Mouse (Mus musculus) liver, embryonic 16.5 days (tissue): ENCODE data around the gene Arhgef18. TPM values are rescaled to one million over a fixed set of nuclear protein-coding genes. Genes with fewer than 3 reads are reported as not detected.
A peak's percentile ranks its signal among the peaks of the same experiment; 100 is the strongest.

Source experiments
- ATAC-seq: fragments of 200-750 bp; cut with Nextera tagmentation; 2 replicates; pipeline ENCODE4 v1.8.0; 2017; ENCODE audit warnings: low read depth, mild to moderate bottlenecking, moderate number of reproducible peaks, moderate library complexity
- H3K27ac ChIP-seq: fragments of 300-500 bp; sonication (generic); 2 replicates; pipeline ENCODE4 v1.5.1; 2014; ENCODE audit warnings: mild to moderate bottlenecking, low read length
- H3K27me3 ChIP-seq: fragments of 300-500 bp; sonication (generic); 2 replicates; pipeline ENCODE4 v1.6.1; 2014; ENCODE audit warnings: low read depth, low read length, mixed read lengths; ENCODE audit not compliant: control insufficient read depth, insufficient read depth
- H3K36me3 ChIP-seq: fragments of 300-500 bp; sonication (generic); 2 replicates; pipeline ENCODE4 v1.6.1; 2014; ENCODE audit warnings: mild to moderate bottlenecking; ENCODE audit not compliant: control insufficient read depth, insufficient read depth
- H3K4me1 ChIP-seq: fragments of 300-500 bp; sonication (generic); 2 replicates; pipeline ENCODE4 v1.6.1; 2014; ENCODE audit warnings: low read depth, low read length, mixed read lengths; ENCODE audit not compliant: control insufficient read depth
- H3K4me2 ChIP-seq: fragments of 300-500 bp; sonication (generic); 2 replicates; pipeline ENCODE4 v1.6.1; 2014; ENCODE audit warnings: low read depth, low read length, mixed read lengths
- H3K4me3 ChIP-seq: fragments of 300-500 bp; sonication (generic); 2 replicates; pipeline ENCODE4 v1.5.1; 2014; ENCODE audit warnings: low read depth, mild to moderate bottlenecking, low read length
- H3K9ac ChIP-seq: fragments of 300-500 bp; sonication (generic); 2 replicates; pipeline ENCODE4 v1.6.1; 2014; ENCODE audit warnings: low read depth, low read length
- H3K9me3 ChIP-seq: fragments of 300-500 bp; sonication (generic); replicated peaks from 2 replicates; pipeline ENCODE4 v1.6.1; 2016; ENCODE audit warnings: low read length; ENCODE audit not compliant: control insufficient read depth
- WGBS: fragments of 180-500 bp; shearing (Covaris S2); extraction: QIAGEN DNeasy Blood & Tissue Kit; methylation state at CpG from one replicate; pipeline ENCODE4 v1.1.7; 2014; ENCODE audit not compliant: insufficient replicate concordance; 5-methylcytosine and 5-hydroxymethylcytosine counted together
- polyA plus RNA-seq: library from polyadenylated mRNA; unstranded; fragments of >200 nt; fragmentation: Nextera tagmentation; extraction: Ambion mirVana; gene quantifications from 2 replicates; pipeline ENCODE4 v1.2.1, GENCODE M21; 2015

Gene Arhgef18
- polyA plus RNA-seq, 1 experiment from 2014 or later, result 2.6 TPM

DNA sequence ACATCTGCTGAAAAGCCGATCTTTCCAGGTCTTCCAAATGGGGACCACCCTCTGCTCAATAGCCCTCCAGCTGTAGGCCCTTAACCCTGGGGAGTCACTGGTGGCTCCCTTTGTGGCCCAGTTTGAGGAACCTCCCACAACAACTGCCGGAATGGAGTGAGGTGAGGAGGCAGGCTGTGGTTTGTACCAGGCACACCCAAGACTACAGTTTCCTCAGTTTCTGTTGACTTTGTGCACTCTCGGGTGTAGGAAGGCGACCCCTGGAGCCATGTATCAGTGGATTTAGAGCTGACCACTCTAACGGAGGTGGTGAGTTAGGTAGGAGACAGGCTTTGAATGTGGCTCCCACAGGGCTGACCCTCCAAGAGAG is 38.4 kb upstream of the Arhgef18 start:
- peaks cover 7% of the 10 kb centered on the region for H3K4me1 ChIP-seq
- ATAC-seq, result 0 out of 2 replicates have a peak, but pooled peaks have one; percentile 25
- H3K4me2 ChIP-seq, result peak overlapping the region; percentile 7
- peak overlapping the region; percentile 73 for H3K27ac ChIP-seq
- H3K4me3 ChIP-seq, result peak overlapping the region; percentile 41
- peak overlapping the region; percentile 28 for H3K9ac ChIP-seq
- WGBS, result 16% methylated on average over 5 of the region's 5 CpGs
- no peaks in the 10 kb centered on the region for H3K36me3 ChIP-seq
- no peaks in the 10 kb centered on the region for H3K9me3 ChIP-seq
- no peaks in the 10 kb centered on the region for H3K27me3 ChIP-seq

DNA sequence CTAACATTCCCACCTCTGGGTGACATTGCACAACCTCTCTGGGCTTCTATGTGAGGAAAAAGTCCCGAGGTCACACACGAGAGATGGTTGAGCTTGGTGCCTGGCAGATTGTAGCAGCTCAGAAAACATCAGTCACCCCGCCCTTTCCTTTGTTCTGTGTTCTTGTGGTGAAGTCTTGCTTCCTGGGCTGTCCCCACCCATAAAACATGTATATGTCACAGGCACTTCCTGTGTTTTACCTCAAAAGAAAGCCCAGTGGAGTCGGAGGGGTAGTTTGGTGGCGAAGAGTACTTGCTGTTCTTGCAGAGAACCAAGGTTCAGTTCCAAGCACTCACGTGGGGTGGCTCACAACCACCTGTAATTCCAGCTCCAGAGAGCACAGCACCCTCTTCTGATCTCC is 37.2 kb upstream of the Arhgef18 start:
- Histone ChIP-seq H3K27ac (no peak overlapping the region), H3K4me3 (no peak overlapping the region), H3K9me3 (no peaks in the 10 kb centered on the region), H3K27me3 (no peaks in the 10 kb centered on the region), H3K4me2 (no peak overlapping the region), H3K4me1 (peaks cover 7% of the 10 kb centered on the region), H3K9ac (no peak overlapping the region), H3K36me3 (no peaks in the 10 kb centered on the region)
- ATAC-seq, result no peak
- 25% methylated on average over 6 of the region's 6 CpGs for WGBS

DNA sequence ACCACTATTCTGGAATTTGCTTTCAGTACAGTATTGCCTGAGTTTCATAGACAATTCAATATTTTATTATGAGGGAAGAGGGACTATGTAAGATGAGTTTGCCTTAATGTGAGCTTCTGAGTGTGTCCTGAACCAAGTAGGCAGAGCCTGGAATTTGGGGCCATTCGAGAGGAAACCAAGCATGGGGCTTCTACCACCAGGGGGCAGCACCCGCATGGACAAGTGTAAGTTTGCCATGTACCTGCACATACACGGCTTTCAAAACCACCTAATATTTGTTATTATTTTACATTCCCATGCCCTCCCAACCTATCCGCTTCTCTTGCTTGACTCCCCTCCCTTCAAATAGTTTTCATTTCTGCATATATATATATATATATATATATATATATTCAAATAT is 34.7 kb upstream of the Arhgef18 start:
- H3K9ac ChIP-seq, result no peak overlapping the region
- no peak overlapping the region for H3K27ac ChIP-seq
- H3K9me3 ChIP-seq, result no peaks in the 10 kb centered on the region
- WGBS, result 15% methylated on average over 4 of the region's 4 CpGs
- no peak overlapping the region for H3K4me3 ChIP-seq
- ATAC-seq, result no peak
- no peak overlapping the region for H3K4me2 ChIP-seq
- no peaks in the 10 kb centered on the region for H3K36me3 ChIP-seq
- peaks cover 4% of the 10 kb centered on the region; the same call in 1 of the 2 replicates for H3K4me1 ChIP-seq
- H3K27me3 ChIP-seq, result no peaks in the 10 kb centered on the region

DNA sequence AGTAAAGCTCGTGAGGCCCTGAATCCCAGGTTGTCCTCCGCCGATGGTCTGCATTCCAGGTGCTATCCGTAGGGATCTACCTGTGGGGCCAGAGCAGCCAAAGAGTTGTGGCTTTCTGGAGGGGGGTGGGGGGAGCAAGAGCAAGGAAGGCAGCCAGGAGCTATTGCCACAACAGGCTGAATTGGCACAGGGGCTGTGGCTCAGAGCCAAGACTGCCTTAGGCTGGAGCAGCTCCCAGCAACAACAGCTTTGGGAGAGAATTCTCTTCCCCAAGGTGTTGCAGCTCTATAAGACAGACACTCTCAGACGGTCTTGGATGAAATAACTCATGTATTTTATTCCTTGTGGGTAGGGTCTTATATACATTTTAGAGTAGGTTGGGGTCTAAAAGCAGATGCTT is 25.7 kb upstream of the Arhgef18 start:
- no peak for ATAC-seq
- WGBS, result 71% methylated on average over 5 of the region's 5 CpGs
- H3K27me3 ChIP-seq, result no peaks in the 10 kb centered on the region
- no peaks in the 10 kb centered on the region for H3K9me3 ChIP-seq
- H3K27ac ChIP-seq, result no peak overlapping the region
- no peaks in the 10 kb centered on the region for H3K36me3 ChIP-seq
- no peak overlapping the region for H3K9ac ChIP-seq
- no peak overlapping the region for H3K4me2 ChIP-seq
- no peaks in the 10 kb centered on the region for H3K4me1 ChIP-seq
- H3K4me3 ChIP-seq, result no peak overlapping the region

DNA sequence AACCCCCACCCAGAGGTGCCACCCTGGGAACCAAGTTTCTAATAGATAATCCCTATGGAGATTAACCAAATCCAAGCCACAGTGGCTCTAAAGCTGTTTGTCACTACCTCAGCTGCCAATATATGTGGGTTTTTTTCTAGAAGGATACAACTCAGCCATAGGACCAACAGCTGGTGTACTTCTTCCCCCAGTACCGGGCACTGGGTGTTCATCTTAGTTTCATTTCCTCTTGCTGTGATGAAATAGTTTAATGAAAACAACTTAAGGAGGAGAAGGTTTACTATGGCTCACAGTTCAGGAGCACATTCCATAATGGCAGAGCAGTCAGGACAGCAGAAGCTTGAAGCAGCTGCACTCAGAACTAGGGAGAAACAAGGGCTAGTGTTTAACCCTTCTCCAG is 24.7 kb upstream of the Arhgef18 start:
- Histone ChIP-seq H3K9me3 (no peaks in the 10 kb centered on the region), H3K9ac (no peak overlapping the region), H3K27me3 (no peaks in the 10 kb centered on the region), H3K4me1 (no peaks in the 10 kb centered on the region), H3K36me3 (no peaks in the 10 kb centered on the region), H3K27ac (no peak overlapping the region), H3K4me2 (no peak overlapping the region), H3K4me3 (no peak overlapping the region)
- 45% methylated on average over 1 of the region's 1 CpGs for WGBS
- ATAC-seq, result no peak

DNA sequence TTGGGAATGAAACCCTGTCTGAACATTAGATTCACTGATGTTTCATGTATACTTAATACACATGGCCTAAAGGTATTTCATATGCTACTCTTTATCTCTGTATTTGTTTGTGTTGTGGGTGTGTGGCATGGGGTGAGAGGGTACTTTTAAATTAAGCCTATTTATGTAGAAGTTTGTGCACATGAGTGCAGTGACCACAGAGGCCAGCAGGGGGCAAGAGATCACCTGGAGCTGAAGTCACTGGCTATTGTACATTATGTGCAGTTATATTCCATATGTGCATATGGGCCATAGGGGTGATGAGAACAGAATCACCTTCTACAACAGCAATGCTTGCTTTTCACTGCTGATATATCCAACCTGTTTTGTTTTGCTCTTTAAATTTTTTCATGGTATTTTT is 17.1 kb upstream of the Arhgef18 start:
- Histone ChIP-seq H3K27ac (no peak overlapping the region), H3K36me3 (no peaks in the 10 kb centered on the region), H3K4me3 (no peak overlapping the region), H3K4me2 (no peak overlapping the region), H3K4me1 (no peaks in the 10 kb centered on the region), H3K9me3 (no peaks in the 10 kb centered on the region), H3K27me3 (no peaks in the 10 kb centered on the region), H3K9ac (no peak overlapping the region)
- ATAC-seq, result no peak

DNA sequence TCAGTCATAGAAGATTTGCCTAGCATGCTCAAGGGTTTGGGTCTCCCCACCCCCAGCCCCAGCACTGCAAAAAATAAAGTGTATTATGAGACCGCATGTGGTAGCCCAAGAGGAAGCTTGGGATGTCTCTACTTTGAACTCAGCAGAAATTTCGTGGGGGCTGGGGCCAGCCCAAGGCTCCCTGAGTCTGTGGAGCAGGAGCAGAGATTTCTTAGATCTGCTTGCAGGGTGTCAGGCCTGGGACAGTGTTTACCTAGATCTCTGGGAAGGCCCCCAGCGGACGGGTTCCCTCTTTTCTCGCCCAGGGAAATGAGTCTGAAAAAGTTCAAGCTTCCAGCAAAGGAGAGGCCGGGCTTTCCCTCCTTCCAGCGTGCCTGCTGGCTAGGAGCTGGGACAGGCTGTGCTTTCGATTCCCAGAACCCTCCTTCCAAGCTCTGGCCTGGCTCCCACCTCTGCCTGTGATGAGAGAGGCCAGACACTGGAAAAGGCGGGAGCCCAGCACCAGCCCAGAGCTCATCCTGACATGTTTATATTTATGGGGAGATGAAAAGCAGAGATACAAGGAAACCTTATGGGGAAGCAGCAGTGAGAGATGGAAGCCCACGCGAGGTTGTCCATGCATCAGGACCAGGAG is 16.0 kb upstream of the Arhgef18 start:
- Histone ChIP-seq H3K9ac (no peak overlapping the region), H3K9me3 (no peaks in the 10 kb centered on the region), H3K4me2 (no peak overlapping the region), H3K4me3 (no peak overlapping the region), H3K4me1 (no peaks in the 10 kb centered on the region), H3K27ac (no peak overlapping the region), H3K27me3 (no peaks in the 10 kb centered on the region), H3K36me3 (no peaks in the 10 kb centered on the region)
- 56% methylated on average over 11 of the region's 11 CpGs for WGBS
- no peak for ATAC-seq

DNA sequence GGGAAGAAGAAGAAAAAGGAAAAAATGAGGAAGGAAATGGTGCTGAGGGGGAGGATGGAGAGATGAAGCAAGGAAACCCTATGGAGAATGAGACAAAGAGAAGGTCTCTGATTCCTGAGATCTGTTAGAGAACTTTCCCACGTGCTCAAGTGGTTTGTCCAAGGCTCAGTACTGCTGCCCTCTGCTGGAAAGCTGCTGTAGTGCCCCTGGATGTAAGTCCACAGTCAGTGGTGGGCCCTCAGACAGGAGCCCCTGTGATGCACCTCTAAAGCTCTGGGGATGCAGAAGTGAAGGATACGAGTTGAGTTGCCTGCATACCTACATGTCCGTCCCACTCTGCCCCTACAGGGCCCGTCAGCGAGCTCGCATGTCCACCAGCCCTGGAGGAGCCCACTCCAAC is 5.5 kb upstream of the Arhgef18 start:
- Histone ChIP-seq H3K36me3 (no peaks in the 10 kb centered on the region), H3K4me1 (peaks cover 4% of the 10 kb centered on the region), H3K27ac (no peak overlapping the region), H3K9ac (no peak overlapping the region), H3K4me3 (no peak overlapping the region), H3K27me3 (no peaks in the 10 kb centered on the region), H3K4me2 (no peak overlapping the region), H3K9me3 (no peaks in the 10 kb centered on the region)
- WGBS, result 48% methylated on average over 6 of the region's 6 CpGs
- ATAC-seq, result no peak

DNA sequence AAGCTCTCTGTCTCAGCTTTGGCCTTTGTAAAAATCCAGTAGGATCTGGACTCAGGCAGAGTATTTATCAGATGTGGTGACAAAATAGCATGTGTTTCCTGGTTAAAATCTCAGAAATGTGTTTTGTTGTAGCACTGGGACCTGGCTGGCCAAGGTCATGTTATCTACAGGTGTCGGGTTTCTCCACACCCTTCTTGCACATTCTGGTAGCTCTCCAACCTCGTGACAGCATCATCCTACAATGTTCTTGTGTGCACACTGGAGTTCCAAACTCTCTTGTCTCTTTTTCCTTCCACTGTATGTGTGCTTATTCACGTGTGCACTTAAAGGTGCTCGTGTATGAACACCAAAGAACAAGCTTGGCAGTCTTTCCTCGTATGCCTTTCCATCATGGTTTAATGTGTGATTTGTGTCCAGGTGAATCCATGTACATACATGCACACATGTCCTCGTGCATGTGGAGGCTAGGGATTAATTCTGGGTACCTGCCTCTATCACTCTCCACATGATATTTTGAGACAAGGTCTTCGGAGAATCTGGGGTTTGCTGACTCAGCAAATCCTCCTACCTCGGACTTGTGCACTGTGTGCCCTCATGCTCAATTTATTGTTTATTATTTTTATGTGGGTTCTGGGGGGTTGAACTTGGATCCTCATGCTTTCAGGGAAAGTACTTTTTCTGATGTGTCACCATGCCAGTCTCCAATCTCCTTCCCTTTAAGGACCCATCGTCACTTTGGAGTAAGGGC is 4.0 kb upstream of the Arhgef18 start:
- no peak for ATAC-seq
- WGBS, result 57% methylated on average over 9 of the region's 9 CpGs
- no peak overlapping the region for H3K4me3 ChIP-seq
- no peak overlapping the region for H3K9ac ChIP-seq
- H3K9me3 ChIP-seq, result no peaks in the 10 kb centered on the region
- H3K27ac ChIP-seq, result no peak overlapping the region
- H3K4me1 ChIP-seq, result peaks cover 14% of the 10 kb centered on the region
- H3K27me3 ChIP-seq, result no peaks in the 10 kb centered on the region
- no peak overlapping the region for H3K4me2 ChIP-seq
- no peaks in the 10 kb centered on the region for H3K36me3 ChIP-seq
